Mouse (Mus musculus) liver, embryonic 14.5 days (tissue): ENCODE measurements around the gene Tinagl1.

Source experiments
- CTCF ChIP-seq: IDR thresholded peaks from 2 replicates; pipeline ENCODE4 v1.5.1; 2016; ENCODE audit warnings: antibody characterized with exemption, low read depth, control low read depth
- EP300 ChIP-seq: IDR thresholded peaks from 2 replicates; pipeline ENCODE4 v1.6.1; 2016; ENCODE audit warnings: antibody characterized with exemption, low read depth

- TF ChIP-seq CTCF = no peak
- TF ChIP-seq EP300 = no peak
These were observed 2.6 kb upstream of the Tinagl1 start for GRCm38 (mm10) chr4:130177536-130177935.
